Mouse (Mus musculus): ENCODE data around the gene Tmem150a. TPM values are rescaled to one million over a fixed set of nuclear protein-coding genes. Genes with fewer than 3 reads are reported as not detected.

The Tmem150a gene
- total RNA-seq, 2 experiments from 2014 or later: 8.0 to 9.7 TPM

DNA sequence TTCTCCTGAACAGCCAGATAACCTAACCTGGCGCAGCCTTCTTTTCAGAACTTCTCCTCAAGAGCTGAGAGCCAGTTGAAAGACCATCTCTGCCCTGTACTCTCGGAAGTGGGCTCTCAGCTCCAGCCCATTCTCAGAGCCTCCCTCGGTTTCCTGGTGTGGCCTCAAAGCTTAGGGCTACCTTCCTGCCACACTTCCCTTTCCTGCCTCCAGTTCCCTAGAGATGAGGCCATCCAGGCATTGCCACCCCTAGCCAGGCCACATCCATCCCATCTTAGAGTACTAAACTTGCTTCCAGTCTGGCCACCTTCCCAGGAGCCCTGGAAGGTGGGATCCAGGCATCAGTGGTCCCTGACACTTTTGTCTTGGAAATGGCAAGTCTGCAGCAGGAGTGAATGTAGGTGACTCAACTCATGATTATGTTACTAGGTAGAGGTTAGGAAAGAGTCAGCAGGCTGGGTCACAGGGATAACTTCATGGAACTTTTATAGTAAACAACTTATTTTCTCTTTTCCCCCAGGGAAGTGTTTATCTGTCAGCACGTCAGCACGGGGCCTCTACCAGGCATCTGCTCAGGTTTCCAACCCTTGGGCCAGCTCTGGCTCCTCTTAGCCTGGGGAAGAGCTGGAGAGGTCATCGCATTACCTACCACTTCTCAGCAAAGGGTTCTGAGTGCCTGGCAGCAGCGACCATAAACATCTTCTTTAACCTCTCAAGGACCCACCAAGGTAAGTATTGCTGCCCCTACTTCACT is 24.3 kb downstream of the Tmem150a start:
- no peak for DNase-seq (ENCODE audit: extremely low spot score in 1 of 2, low spot score in 2 of 2)
- no peak for TF ChIP-seq CTCF (IDR thresholded peaks at IDR 0.05)
- intact Hi-C loops (cut with DNase I): no loop called here
- Histone ChIP-seq H3K27ac (no peak overlapping the region; the same call in 1 of the 2 replicates), H3K4me3 (peak overlapping the region; percentile 44)

DNA sequence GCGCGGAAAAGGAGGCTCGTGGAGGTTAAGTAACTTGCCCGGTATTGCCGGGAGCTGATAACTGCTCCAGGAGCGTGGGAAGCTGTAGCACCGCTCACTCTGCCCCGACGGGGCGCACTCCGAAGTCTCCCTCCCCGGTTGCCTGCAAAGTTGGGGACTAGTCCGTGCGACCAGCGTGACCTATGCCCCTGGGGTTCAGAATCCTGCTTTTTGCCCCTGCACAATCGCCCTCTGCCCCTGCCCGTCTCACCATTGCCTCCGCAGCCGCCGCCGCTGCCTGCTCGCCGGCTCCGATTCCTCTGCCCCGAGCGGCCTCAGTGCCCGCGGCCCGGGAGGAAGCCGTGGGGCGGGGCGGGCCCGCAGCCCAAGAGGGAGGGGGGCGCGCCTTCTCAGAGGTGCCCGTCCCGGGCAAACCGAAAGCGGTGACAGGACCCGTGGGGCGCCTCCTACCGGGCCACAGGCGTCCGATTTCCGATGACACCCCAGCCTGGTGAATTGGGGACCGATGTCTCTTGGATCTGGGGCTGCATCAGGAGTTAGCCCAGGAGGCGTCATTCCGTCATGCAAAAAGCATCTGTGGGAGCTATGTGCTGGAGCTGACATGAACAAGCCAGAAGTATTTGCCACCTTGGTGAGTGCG is 25.0 kb downstream of the Tmem150a start, which contains the start of gene Vamp5:
Gene Vamp5, minus strand, starts transcription at position 338 of the 640 bp plus-strand sequence.
- peak within 1 kb of the TSS; percentile 44 for H3K4me3 ChIP-seq
- H3K27ac ChIP-seq: peak within 1 kb of the TSS; percentile 45; the same call in 1 of the 2 replicates
- peak; percentile 46 for TF ChIP-seq CTCF (IDR thresholded peaks at IDR 0.05)
- DNase-seq (ENCODE audit: extremely low spot score in 1 of 2, low spot score in 2 of 2): peak in 1 of 2 experiments; percentile 54
- intact Hi-C loops (cut with DNase I): no loop called here

DNA sequence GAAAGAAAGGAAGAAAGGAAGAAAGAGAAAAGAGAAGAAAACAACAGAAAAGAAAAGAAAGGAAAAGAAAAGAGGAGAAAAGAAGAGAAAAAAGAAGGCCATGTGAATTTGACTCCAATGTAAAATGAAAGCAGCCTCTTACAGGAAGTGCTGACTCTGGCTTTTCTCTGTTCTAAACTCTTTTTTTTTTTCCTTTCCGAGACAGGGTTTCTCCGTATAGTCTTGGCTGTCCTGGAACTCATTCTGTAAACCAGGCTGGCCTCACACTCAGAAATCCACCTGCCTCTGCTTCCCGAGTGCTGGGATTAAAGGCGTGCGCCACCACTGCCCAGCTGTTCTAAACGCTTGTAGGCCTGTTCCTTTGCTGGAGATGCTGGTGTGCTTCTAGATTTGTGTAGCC is 27.2 kb downstream of the Tmem150a start:
- intact Hi-C loops (cut with DNase I): no loop called here
- H3K4me3 ChIP-seq: no peak overlapping the region
- H3K27ac ChIP-seq: no peak overlapping the region
- no peak for DNase-seq (ENCODE audit: extremely low spot score in 1 of 2, low spot score in 2 of 2)
- no peak for TF ChIP-seq CTCF (IDR thresholded peaks at IDR 0.05)

DNA sequence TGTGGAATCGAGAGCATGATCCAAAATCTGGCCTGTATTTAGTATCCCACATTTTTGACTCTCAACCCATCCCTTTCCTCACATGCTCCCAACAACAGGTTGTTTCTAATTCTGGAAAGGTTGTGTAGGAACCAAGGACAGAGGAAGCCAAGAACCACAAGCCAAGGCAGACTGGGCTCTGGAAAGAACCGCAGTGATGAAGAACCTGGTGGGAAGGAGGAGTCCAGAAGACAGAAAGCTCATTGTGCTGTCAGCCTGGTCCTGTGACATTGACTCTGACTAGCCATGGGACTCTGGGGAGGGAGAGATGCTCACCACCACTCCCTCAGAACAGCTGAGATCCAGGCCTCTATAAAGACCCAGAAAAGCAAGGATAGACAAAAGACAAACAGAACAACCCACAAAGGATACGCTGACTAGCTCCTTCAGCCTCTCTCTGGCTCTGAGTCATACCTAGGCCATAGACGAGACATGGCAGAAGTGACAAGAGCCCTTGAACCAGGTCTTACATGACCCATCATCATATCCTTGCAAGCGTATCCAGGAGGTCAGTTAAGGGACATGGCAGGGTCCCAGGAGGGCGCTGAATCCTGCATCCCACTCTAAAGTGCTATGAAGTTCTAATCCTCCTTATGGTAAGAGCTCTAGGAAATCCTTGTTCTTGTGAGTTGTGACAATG is 28.0 kb downstream of the Tmem150a start:
- DNase-seq (ENCODE audit: extremely low spot score in 1 of 2, low spot score in 2 of 2): no peak
- Histone ChIP-seq H3K4me3 (no peak overlapping the region), H3K27ac (no peak overlapping the region)
- TF ChIP-seq CTCF (IDR thresholded peaks at IDR 0.05): no peak
- intact Hi-C loops (cut with DNase I): no loop called here

DNA sequence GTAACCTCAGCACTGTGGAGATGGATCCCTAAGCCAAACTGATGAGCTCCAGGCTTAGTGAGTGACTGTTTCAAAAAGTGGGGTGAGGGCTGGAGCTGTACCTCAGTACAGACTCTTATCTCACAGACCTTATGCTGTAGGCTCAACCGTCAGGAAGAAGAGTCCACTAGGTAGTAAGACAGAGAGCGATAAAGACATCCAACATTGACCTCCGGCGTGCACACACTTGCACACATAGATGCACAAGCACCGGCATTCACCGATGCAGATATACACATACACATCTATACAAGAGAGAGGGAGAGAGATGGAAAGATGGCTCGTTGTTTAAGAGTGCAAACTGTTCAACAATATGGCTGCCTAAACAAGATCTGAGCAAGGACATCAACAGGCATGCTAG is 28.7 kb downstream of the Tmem150a start:
- DNase-seq (ENCODE audit: extremely low spot score in 1 of 2, low spot score in 2 of 2): no peak
- H3K27ac ChIP-seq: no peak overlapping the region
- no peak overlapping the region for H3K4me3 ChIP-seq
- intact Hi-C loops (cut with DNase I): no loop called here
- no peak for TF ChIP-seq CTCF (IDR thresholded peaks at IDR 0.05)

DNA sequence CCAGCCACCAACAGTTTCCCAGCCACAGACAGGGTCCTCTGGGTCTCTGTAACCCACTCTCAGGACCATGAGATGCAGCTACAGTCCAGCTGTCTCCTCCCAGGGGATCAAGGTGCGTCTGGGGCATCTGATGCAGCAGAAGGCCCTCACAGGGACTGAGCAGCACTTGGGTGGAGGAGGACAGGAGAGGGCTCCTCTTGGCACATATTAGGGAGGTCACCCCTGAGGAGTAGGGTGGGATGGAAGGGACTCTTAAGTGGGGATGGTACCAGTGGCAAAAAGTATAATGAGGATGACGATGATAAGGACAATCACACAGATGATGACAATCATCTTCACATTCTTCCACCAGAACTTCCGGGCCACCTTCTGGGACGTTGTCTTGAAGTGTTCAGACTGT is 30.0 kb downstream of the Tmem150a start:
- no peak overlapping the region for H3K27ac ChIP-seq
- intact Hi-C loops (cut with DNase I): no loop called here

DNA sequence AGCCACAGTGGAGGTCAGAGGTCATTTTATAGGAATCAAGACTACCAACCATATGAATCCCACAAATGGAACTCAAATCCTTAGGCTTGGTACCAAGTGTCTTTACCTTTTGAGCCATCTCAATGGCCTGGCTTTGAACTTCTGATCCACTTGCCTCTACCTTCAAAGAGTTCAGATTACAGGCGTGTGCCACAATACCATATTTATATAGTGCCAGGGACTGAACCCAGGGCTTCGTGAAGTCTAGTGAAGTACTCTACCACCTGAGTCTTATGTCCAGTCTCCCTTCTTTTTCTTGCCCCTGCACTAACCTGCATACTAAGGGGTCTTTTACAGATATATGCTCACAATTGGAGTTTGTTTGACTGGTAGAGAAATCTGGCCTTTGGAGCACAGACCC is 31.3 kb downstream of the Tmem150a start:
- intact Hi-C loops (cut with DNase I): no loop called here
- no peak for TF ChIP-seq CTCF (IDR thresholded peaks at IDR 0.05)
- DNase-seq (ENCODE audit: extremely low spot score in 1 of 2, low spot score in 2 of 2): no peak
- no peak overlapping the region for H3K4me3 ChIP-seq
- H3K27ac ChIP-seq: no peak overlapping the region

More for the DNA sequence above, 30.0 kb downstream of the Tmem150a start:
- no peak for TF ChIP-seq CTCF (IDR thresholded peaks at IDR 0.05)
- H3K4me3 ChIP-seq: no peak overlapping the region
- DNase-seq (ENCODE audit: extremely low spot score in 1 of 2, low spot score in 2 of 2): no peak

DNA sequence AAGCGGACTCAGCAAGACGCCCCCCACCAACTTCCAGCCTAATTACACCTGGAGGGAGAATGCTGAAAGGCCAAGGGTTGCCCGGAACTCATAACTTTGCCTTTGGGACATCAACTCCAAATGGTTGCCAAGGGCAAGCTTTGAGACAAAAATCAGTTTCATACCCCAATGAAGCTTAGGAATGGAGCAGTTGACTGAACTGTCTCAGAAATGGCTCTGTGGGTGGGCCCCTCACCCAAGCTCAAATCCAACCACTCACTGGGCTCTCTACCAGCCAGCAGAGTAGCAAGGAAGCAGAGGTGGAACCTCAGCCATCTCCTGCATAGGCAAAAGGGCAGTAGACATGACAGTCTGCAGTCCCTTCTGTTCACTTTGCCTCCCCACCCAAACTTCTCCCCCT is 32.6 kb downstream of the Tmem150a start:
- DNase-seq (ENCODE audit: extremely low spot score in 1 of 2, low spot score in 2 of 2): no peak
- Histone ChIP-seq H3K4me3 (no peak overlapping the region), H3K27ac (no peak overlapping the region)
- TF ChIP-seq CTCF (IDR thresholded peaks at IDR 0.05): no peak
- intact Hi-C loops (cut with DNase I): no loop called here

DNA sequence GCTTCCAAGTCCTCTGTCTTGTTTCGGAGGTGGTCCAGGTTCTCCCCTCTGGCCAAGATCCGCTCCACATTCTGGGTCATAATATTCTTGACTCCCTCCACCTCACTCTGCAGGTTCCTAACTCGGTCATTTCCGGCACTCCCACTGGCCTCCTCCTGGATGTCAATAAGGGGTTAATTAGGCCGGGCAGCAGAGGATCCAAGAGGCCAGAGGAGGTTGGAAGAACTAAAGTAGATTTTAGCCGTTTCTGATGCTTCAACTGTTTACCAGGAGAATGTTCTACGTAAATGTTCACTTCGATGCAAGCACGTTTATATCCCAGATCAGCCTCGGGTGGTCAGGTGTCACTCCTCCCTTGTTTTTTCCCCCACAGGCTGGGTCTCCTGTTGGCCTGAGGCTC is 33.0 kb downstream of the Tmem150a start:
- no peak overlapping the region for H3K27ac ChIP-seq
- no peak for TF ChIP-seq CTCF (IDR thresholded peaks at IDR 0.05)
- no peak overlapping the region for H3K4me3 ChIP-seq
- DNase-seq (ENCODE audit: extremely low spot score in 1 of 2, low spot score in 2 of 2): no peak
- intact Hi-C loops (cut with DNase I): no loop called here

DNA sequence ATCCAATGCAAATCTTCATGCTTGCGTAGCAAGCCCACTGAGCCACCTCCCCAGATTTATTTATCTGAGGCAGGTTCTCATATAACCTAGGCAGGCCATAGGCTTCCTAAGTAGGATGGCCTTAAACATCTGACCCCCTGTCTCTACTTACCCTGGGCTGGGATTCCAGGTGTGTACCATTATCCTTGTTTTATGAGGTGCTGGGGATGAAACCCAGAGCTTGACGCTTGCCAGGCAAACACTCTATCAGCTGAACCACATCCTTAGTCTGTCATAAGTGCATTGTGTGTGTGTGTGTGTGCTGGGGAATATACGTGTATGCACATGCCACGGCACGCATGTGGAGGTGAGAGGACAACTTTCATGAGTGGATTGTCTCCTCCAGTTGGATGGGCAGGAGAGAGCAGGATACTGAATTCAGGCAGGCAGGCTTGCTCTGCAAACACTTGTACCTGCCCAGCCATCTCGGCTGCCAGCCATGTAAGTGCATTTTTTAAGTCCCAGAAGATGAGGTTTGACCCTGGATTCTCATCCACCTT is 33.6 kb downstream of the Tmem150a start:
- no peak overlapping the region for H3K27ac ChIP-seq
- no peak overlapping the region for H3K4me3 ChIP-seq
- DNase-seq (ENCODE audit: extremely low spot score in 1 of 2, low spot score in 2 of 2): no peak
- intact Hi-C loops (cut with DNase I): no loop called here
- TF ChIP-seq CTCF (IDR thresholded peaks at IDR 0.05): no peak

DNA sequence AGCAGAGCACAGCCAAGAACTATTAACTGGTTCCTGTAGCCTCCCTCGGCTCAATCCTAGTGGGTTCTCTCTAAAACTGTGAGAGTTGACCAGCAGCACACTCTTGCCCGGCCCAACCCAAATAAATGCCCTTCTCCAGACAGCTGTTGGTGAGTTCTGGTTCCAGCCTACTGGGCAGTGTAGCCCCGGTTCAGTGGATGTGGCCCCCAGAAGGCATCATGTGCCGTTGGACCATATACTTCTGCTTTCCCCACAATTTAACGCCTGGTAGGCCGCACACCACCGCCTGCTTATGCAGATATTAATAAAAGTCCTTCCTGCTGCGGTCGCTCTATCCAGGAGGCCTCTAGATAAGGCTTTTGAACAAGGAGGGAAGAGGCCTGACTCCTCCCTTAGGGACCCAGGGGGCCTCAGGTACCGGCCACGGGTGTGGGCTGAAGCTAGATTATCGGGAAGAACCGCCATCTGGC is 34.3 kb downstream of the Tmem150a start:
- H3K4me3 ChIP-seq: peak overlapping the region; percentile 47
- TF ChIP-seq CTCF (IDR thresholded peaks at IDR 0.05): no peak
- no peak for DNase-seq (ENCODE audit: extremely low spot score in 1 of 2, low spot score in 2 of 2)
- intact Hi-C loops (cut with DNase I): no loop called here
- H3K27ac ChIP-seq: peak overlapping the region; percentile 76
